Mouse (Mus musculus): ENCODE measurements around the gene Maml2. TPM values are rescaled to one million over a fixed set of nuclear protein-coding genes. Genes with fewer than 3 reads are reported as not detected.

Gene Maml2
- polyA plus RNA-seq, 1 experiment from 2014 or later: 6.3 TPM

- DNase-seq (ENCODE audit: extremely low spot score, low spot score): no peak
- no peaks in the 10 kb centered on the region for H3K9me3 ChIP-seq
- WGBS: 93% methylated on average over 3 of the region's 3 CpGs
- no peaks in the 10 kb centered on the region for H3K27me3 ChIP-seq (ENCODE audit: poor library complexity, severe bottlenecking)
- no peak overlapping the region for H3K4me3 ChIP-seq
- H3K4me1 ChIP-seq: peaks cover 14% of the 10 kb centered on the region
- H3K27ac ChIP-seq: no peak overlapping the region
- no peaks in the 10 kb centered on the region for H3K36me3 ChIP-seq (replicated peaks)
Measured at GRCm38 (mm10) chr9:13556696-13557095, 258.9 kb downstream of the Maml2 start.

DNA sequence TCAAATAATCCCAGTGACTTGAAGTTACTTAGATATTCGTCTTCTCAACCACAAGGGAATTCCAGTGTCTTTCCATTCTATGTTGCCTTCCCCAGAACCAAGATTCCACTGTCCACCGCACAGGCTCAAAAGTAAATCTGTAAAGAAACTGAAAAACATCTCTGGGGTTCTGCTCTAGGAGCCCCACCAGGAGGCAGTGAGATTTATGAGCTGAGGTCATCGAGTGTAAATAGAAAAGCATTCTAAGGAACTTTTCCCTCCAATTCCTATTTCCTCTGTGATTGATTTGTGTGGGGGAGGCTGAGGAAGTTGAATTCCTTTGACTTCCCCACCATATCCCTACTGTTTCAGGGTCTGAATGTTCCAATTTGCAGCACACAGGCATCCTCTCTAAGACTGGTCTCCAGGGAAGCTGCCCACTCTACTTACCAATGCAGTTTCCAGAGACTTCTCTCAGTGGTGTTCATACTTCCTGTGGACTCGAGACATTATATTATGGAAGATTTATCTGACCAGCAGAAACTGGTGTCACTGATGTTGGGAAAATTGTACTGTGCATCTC lies 261.1 kb downstream of the Maml2 start:
- H3K4me3 ChIP-seq: no peak overlapping the region
- H3K27ac ChIP-seq: no peak overlapping the region
- 89% methylated on average over 4 of the region's 4 CpGs for WGBS
- no peaks in the 10 kb centered on the region for H3K27me3 ChIP-seq (ENCODE audit: poor library complexity, severe bottlenecking)
- no peaks in the 10 kb centered on the region for H3K9me3 ChIP-seq
- H3K4me1 ChIP-seq: peaks cover 21% of the 10 kb centered on the region
- no peaks in the 10 kb centered on the region for H3K36me3 ChIP-seq (replicated peaks)
- no peak for DNase-seq (ENCODE audit: extremely low spot score, low spot score)

DNA sequence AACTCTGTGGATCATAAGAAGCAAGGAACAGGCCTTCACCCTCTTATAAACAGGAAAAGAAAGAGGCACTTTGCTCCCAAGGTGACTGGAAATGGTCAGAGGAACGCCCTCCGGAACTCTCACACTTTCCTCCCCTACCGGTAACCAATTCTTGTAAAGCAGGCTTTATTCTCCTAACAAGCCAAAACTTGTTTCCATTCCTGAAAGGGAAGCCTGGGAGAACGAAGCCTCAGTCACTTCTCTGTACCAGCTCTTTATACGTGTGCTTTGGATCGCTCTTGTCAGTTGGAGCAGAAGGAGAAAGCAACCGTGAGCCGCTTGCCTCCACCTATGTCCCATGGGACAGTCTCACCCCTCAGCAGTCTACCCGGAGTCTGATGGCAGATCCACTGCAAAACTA lies 262.9 kb downstream of the Maml2 start:
- H3K4me3 ChIP-seq: no peak overlapping the region
- 90% methylated on average over 9 of the region's 9 CpGs for WGBS
- H3K27ac ChIP-seq: no peak overlapping the region

GRCm38 (mm10) chr9:13561335-13561734 lies 263.6 kb downstream of the Maml2 start:
- Histone ChIP-seq H3K4me3 (no peak overlapping the region), H3K9me3 (no peaks in the 10 kb centered on the region), H3K36me3 (replicated peaks) (no peaks in the 10 kb centered on the region), H3K4me1 (peaks cover 35% of the 10 kb centered on the region), H3K27me3 (ENCODE audit: poor library complexity, severe bottlenecking) (no peaks in the 10 kb centered on the region), H3K27ac (no peak overlapping the region)
- DNase-seq (ENCODE audit: extremely low spot score, low spot score): no peak
- WGBS: 94% methylated on average over 1 of the region's 1 CpGs

More for the DNA sequence above, 262.9 kb downstream of the Maml2 start:
- Histone ChIP-seq H3K4me1 (peaks cover 37% of the 10 kb centered on the region), H3K36me3 (replicated peaks) (no peaks in the 10 kb centered on the region), H3K9me3 (no peaks in the 10 kb centered on the region), H3K27me3 (ENCODE audit: poor library complexity, severe bottlenecking) (no peaks in the 10 kb centered on the region)
- DNase-seq (ENCODE audit: extremely low spot score, low spot score): no peak

GRCm38 (mm10) chr9:13563475-13564414 lies 266.0 kb downstream of the Maml2 start:
- 84% methylated on average over 10 of the region's 10 CpGs for WGBS
- Histone ChIP-seq H3K9me3 (no peaks in the 10 kb centered on the region), H3K36me3 (replicated peaks) (no peaks in the 10 kb centered on the region), H3K27me3 (ENCODE audit: poor library complexity, severe bottlenecking) (no peaks in the 10 kb centered on the region), H3K27ac (no peak overlapping the region; the same call in 1 of the 2 replicates), H3K4me3 (no peak overlapping the region), H3K4me1 (peaks cover 31% of the 10 kb centered on the region)
- no peak for DNase-seq (ENCODE audit: extremely low spot score, low spot score)

DNA sequence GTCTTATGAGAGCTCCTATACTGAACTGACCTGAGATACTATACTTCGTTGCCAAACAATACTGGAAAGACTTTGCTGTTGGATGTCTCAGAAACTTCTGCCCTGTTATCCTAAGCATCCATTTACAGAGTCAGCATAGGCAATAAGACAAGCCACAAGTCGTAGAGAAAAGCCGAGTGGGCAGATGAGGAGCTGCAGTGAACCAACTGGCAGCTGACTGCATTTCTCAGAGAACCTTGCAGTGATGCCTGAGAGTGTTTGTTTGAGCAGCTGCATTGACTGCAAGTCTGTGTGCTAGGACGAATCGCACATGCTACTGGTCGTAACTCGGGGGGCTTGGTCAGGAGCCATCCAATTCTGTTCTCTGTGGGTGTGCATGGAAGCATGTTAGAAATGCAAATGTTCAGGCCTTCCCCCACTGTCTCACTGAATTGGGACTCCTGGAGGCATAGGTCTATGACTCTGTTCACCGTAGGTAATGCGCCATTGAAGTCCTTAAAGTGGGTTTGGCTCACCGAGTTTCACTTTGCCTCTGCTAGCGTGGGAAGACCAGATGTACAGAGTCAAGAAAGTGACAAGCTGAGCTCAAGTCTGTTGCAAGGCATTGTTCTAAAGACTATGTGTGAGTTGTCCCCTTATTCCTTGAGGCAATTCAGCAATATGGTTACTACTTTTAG lies 267.7 kb downstream of the Maml2 start:
- peaks cover 29% of the 10 kb centered on the region for H3K4me1 ChIP-seq
- WGBS: 70% methylated on average over 11 of the region's 11 CpGs

DNA sequence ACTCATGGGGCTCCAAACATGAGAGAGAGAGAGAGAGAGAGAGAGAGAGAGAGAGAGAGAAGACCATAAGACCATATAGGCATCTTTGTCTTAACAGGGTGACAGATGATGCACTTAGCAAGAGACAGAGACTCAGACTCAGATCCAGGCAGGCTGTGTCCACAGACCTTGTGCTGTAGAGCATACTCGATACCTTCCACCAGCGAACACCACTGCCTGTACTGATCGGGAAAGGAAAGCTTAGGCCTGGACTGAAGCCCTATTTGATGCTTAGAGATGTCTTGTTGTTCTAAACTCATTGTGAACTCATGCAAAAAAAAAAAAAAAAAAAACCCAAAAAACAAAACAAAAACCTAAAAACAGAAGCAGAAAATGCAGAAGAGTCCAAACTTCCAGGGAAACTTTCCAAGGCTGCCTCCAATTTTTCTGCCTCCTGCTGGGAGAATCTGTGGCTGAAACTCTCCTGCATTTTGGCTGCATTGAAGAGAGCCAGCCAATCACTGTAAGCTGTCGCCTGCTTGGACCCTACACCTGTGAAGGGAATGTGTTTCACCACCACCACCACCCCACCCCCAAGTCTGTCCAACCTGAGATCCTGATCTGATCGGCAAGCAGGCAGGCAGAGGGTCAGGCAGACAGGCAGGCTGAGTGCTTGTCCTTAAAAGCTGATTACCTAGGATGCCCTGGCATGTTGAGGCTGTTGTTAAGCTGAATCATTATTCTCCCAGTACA lies 268.6 kb downstream of the Maml2 start:
- Histone ChIP-seq H3K27ac (no peak overlapping the region), H3K27me3 (ENCODE audit: poor library complexity, severe bottlenecking) (no peaks in the 10 kb centered on the region), H3K9me3 (no peaks in the 10 kb centered on the region), H3K4me1 (peaks cover 29% of the 10 kb centered on the region), H3K36me3 (replicated peaks) (no peaks in the 10 kb centered on the region), H3K4me3 (no peak overlapping the region)
- WGBS: 88% methylated on average over 5 of the region's 5 CpGs
- no peak for DNase-seq (ENCODE audit: extremely low spot score, low spot score)

More for the DNA sequence above, 267.7 kb downstream of the Maml2 start:
- DNase-seq (ENCODE audit: extremely low spot score, low spot score): no peak
- H3K27ac ChIP-seq: no peak overlapping the region
- H3K27me3 ChIP-seq (ENCODE audit: poor library complexity, severe bottlenecking): no peaks in the 10 kb centered on the region
- H3K36me3 ChIP-seq (replicated peaks): no peaks in the 10 kb centered on the region
- H3K9me3 ChIP-seq: no peaks in the 10 kb centered on the region
- no peak overlapping the region for H3K4me3 ChIP-seq

GRCm38 (mm10) chr9:13569023-13569422 lies 271.3 kb downstream of the Maml2 start:
- peaks cover 1% of the 10 kb centered on the region for H3K27me3 ChIP-seq (ENCODE audit: poor library complexity, severe bottlenecking)
- H3K4me1 ChIP-seq: peaks cover 21% of the 10 kb centered on the region
- peaks cover 6% of the 10 kb centered on the region; the same call in 1 of the 2 replicates for H3K9me3 ChIP-seq
- H3K4me3 ChIP-seq: no peak overlapping the region
- no peak overlapping the region for H3K27ac ChIP-seq
- H3K36me3 ChIP-seq (replicated peaks): no peaks in the 10 kb centered on the region; the same call in 1 of the 2 replicates
- WGBS: 95% methylated on average over 4 of the region's 4 CpGs
- DNase-seq (ENCODE audit: extremely low spot score, low spot score): no peak

DNA sequence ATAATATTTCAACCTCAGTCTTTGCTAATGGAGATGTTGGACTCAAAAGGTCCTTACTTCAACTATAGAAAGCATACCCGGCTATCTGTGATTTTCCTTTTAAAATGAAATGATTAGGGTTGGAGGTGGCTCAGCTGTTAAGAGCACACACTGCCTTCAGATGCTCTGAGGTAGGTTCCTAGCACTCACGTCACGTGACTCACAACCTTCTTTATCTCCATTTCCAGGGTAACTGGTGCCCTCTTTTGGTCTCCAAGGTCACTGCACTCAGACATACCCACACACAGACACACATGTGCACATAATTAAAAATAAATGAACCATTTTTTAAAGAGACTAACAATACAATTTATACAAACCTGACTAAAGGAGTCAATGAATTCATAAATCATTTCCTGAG lies 275.1 kb downstream of the Maml2 start:
- Histone ChIP-seq H3K27me3 (ENCODE audit: poor library complexity, severe bottlenecking) (peaks cover 29% of the 10 kb centered on the region), H3K4me3 (no peak overlapping the region), H3K4me1 (peaks cover 22% of the 10 kb centered on the region), H3K27ac (no peak overlapping the region), H3K9me3 (peaks cover 6% of the 10 kb centered on the region; the same call in 1 of the 2 replicates), H3K36me3 (replicated peaks) (no peaks in the 10 kb centered on the region; the same call in 1 of the 2 replicates)
- WGBS: 96% methylated on average over 3 of the region's 3 CpGs
- no peak for DNase-seq (ENCODE audit: extremely low spot score, low spot score)

GRCm38 (mm10) chr9:13574059-13574458 lies 276.3 kb downstream of the Maml2 start:
- Histone ChIP-seq H3K4me3 (no peak overlapping the region), H3K36me3 (replicated peaks) (no peaks in the 10 kb centered on the region; the same call in 1 of the 2 replicates), H3K4me1 (peaks cover 25% of the 10 kb centered on the region), H3K27ac (no peak overlapping the region), H3K27me3 (ENCODE audit: poor library complexity, severe bottlenecking) (peaks cover 41% of the 10 kb centered on the region), H3K9me3 (peaks cover 6% of the 10 kb centered on the region; the same call in 1 of the 2 replicates)
- WGBS: 81% methylated on average over 5 of the region's 5 CpGs
- DNase-seq (ENCODE audit: extremely low spot score, low spot score): no peak

DNA sequence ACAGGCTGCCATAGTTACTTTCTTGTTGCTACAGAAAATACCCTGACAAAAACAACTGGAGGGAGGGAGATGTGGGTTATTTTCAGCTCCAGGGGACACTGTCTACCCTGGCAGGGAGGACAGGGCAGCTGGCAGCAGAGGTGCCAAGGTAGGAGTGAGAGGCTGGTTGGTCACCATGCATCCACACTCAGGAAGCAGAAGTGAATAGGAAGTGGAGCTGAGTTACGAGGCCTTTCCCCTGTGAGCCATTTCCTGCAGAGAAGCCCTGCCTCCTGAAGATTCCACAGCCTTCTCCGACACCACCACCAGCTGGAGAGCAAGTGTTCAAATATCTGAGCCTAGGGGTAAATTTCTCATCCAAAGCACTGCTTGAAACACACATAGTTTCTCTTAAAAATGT lies 277.2 kb downstream of the Maml2 start:
- H3K4me1 ChIP-seq: peaks cover 25% of the 10 kb centered on the region

DNA sequence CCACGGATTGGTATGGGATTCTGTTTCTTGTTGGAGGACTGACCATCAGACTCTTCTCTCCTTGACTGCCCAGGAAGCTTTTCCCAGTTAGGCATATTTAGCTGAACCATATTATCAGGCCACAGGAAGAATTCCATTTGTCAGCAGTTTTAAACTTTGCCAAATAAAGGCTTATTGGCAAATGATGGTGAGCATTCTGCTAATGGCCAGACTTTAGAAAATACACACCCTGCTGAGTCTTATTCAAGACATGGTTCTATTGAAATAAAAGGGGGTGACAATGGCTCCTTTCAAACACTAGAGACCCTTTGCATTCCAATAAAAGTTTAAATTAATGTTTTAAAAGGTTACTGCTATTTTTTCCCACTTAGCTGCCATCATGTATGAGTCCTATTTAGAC lies 279.4 kb downstream of the Maml2 start:
- Histone ChIP-seq H3K36me3 (replicated peaks) (no peaks in the 10 kb centered on the region; the same call in 1 of the 2 replicates), H3K27me3 (ENCODE audit: poor library complexity, severe bottlenecking) (peaks cover 52% of the 10 kb centered on the region), H3K9me3 (peaks cover 6% of the 10 kb centered on the region; the same call in 1 of the 2 replicates), H3K27ac (no peak overlapping the region), H3K4me3 (no peak overlapping the region), H3K4me1 (peaks cover 25% of the 10 kb centered on the region)
- WGBS: 60% methylated on average over 1 of the region's 1 CpGs
- DNase-seq (ENCODE audit: extremely low spot score, low spot score): no peak

More for the DNA sequence above, 277.2 kb downstream of the Maml2 start:
- 60% methylated on average over 2 of the region's 2 CpGs for WGBS
- peaks cover 49% of the 10 kb centered on the region for H3K27me3 ChIP-seq (ENCODE audit: poor library complexity, severe bottlenecking)
- H3K36me3 ChIP-seq (replicated peaks): no peaks in the 10 kb centered on the region; the same call in 1 of the 2 replicates
- peaks cover 6% of the 10 kb centered on the region; the same call in 1 of the 2 replicates for H3K9me3 ChIP-seq
- H3K27ac ChIP-seq: 0 out of 2 replicates have a peak overlapping the region, but pooled peaks have one; percentile 35
- H3K4me3 ChIP-seq: no peak overlapping the region
- DNase-seq (ENCODE audit: extremely low spot score, low spot score): no peak

Data from forebrain, embryonic 10.5 days (tissue).